Mouse (Mus musculus) megakaryocyte, embryonic 14.5 days (primary cell): Measurements from ENCODE around the gene BC048671.

ENCODE experiments used
- FLI1 ChIP-seq: IDR thresholded peaks from 2 replicates; pipeline ENCODE4 v1.6.1; 2012; ENCODE audit warnings: low read length, inconsistent platforms, mixed read lengths
- GATA1 ChIP-seq: IDR thresholded peaks from 3 replicates; pipeline ENCODE4 v1.6.1; 2012; ENCODE audit warnings: mixed read lengths, low read length, inconsistent platforms, borderline replicate concordance

DNA sequence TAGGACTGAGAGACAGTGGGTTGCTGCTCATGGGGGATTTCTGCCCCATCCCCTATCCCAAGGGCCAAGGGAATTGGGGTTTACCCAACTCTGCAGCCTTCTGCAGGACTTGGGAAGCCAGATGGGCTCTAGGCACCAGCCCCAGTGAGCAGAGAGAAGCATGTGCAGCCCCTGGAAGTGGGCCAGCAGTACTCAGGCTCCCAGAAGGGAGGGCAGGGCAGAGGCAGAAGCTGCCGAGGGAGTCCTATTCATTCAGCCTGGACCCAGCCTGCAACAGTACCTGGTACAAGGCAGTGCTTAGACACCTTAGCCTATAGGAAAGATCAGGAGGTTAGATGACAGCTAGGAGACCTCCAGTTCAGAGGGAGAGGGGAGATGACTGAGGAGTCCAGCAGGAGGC, 28.9 kb downstream of the BC048671 start:
- TF ChIP-seq GATA1 (no peak), FLI1 (no peak)
